Mouse (Mus musculus) hindbrain, embryonic 14.5 days (tissue): ENCODE data around the gene Gm7075. TPM values are rescaled to one million over a fixed set of nuclear protein-coding genes. Genes with fewer than 3 reads are reported as not detected.

Experiments used
- ATAC-seq: fragments of 200-750 bp; cut with Nextera tagmentation; 2 replicates; pipeline ENCODE4 v1.8.0; 2017; ENCODE audit warnings: moderate number of reproducible peaks, mild to moderate bottlenecking, moderate TSS enrichment, moderate library complexity; ENCODE audit not compliant: low FRiP score
- DNase-seq: peaks from one replicate; pipeline ENCODE4 v3.0.0-alpha.2; 2015; ENCODE audit warnings: low spot score
- H3K27ac ChIP-seq: fragments of 300-500 bp; sonication (generic); 2 replicates; pipeline ENCODE4 v1.5.1; 2014; ENCODE audit warnings: mild to moderate bottlenecking, moderate library complexity
- H3K27me3 ChIP-seq: fragments of 300-500 bp; sonication (generic); 2 replicates; pipeline ENCODE4 v1.6.1; 2014; ENCODE audit warnings: mild to moderate bottlenecking, low read length, mixed read lengths; ENCODE audit not compliant: control insufficient read depth, insufficient read depth
- H3K36me3 ChIP-seq: fragments of 300-500 bp; sonication (generic); replicated peaks from 2 replicates; pipeline ENCODE4 v1.6.1; 2014; ENCODE audit not compliant: control insufficient read depth, insufficient read depth
- H3K4me1 ChIP-seq: fragments of 300-500 bp; sonication (generic); replicated peaks from 2 replicates; pipeline ENCODE4 v1.6.1; 2014; ENCODE audit warnings: antibody characterized with exemption, low read length, mixed read lengths; ENCODE audit not compliant: control insufficient read depth, insufficient read depth
- H3K4me2 ChIP-seq: fragments of 300-500 bp; sonication (generic); replicated peaks from 2 replicates; pipeline ENCODE4 v1.6.1; 2014; ENCODE audit warnings: mild to moderate bottlenecking, moderate library complexity
- H3K4me3 ChIP-seq: fragments of 300-500 bp; sonication (generic); replicated peaks from 2 replicates; pipeline ENCODE4 v1.5.1; 2014; ENCODE audit warnings: mild to moderate bottlenecking, low read length
- H3K9ac ChIP-seq: fragments of 300-500 bp; sonication (generic); 2 replicates; pipeline ENCODE4 v1.6.1; 2014
- H3K9me3 ChIP-seq: fragments of 300-500 bp; sonication (generic); 2 replicates; pipeline ENCODE4 v1.6.1; 2016; ENCODE audit warnings: low read length; ENCODE audit not compliant: control insufficient read depth
- WGBS: fragments of 180-500 bp; shearing (Covaris S2); extraction: QIAGEN DNeasy Blood & Tissue Kit; methylation state at CpG from one replicate; pipeline ENCODE4 v1.1.7; 2014; 5-methylcytosine and 5-hydroxymethylcytosine counted together
- polyA plus RNA-seq: library from polyadenylated mRNA; unstranded; fragments of >200 nt; fragmentation: Nextera tagmentation; extraction: Ambion mirVana; gene quantifications from 2 replicates; pipeline ENCODE4 v1.2.1, GENCODE M21; 2014

The Gm7075 gene
- polyA plus RNA-seq, 1 experiment from 2014 or later = not detected

DNA sequence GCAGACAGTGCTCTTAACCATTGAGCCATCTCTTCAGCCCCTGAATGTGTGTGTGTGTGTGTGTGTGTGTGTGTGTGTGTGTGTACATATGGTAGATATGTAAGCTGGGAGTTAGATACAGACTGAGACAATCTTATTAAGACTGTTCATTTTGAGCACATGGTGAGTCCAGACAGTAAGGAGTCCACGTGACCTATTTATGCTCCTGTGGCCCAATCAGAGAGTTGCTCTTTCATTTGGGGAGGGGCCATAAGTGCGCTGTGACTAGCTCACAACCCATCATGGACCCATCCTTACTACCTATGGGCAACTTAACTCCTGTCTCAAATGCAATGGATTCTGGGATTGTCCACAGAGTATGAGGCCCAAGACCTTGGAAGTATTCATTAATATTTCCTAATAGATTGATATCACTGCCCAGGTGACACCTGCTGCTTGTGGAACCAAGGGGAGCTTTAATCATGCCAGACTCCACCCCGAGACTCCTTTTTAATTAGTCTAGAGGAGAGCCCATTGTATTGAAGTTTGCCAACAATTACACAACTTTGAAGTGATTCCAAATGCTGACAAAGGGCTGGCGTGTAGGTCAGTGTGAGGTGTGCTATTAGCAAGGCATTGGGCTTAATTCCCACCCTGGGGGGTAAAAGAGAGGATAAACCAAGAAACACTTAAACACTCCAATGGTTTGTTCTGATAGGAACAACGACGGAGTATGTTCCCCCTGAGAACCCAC lies 42.5 kb downstream of the Gm7075 start:
- peaks cover 8% of the 10 kb centered on the region for H3K4me1 ChIP-seq
- no peaks in the 10 kb centered on the region for H3K9me3 ChIP-seq
- no peak for ATAC-seq
- H3K27ac ChIP-seq = no peak overlapping the region
- H3K4me2 ChIP-seq = no peak overlapping the region
- no peaks in the 10 kb centered on the region for H3K36me3 ChIP-seq
- H3K27me3 ChIP-seq = peaks cover 9% of the 10 kb centered on the region
- no peak overlapping the region for H3K4me3 ChIP-seq
- no peak overlapping the region for H3K9ac ChIP-seq
- DNase-seq = no peak
- WGBS = 77% methylated on average over 6 of the region's 6 CpGs

DNA sequence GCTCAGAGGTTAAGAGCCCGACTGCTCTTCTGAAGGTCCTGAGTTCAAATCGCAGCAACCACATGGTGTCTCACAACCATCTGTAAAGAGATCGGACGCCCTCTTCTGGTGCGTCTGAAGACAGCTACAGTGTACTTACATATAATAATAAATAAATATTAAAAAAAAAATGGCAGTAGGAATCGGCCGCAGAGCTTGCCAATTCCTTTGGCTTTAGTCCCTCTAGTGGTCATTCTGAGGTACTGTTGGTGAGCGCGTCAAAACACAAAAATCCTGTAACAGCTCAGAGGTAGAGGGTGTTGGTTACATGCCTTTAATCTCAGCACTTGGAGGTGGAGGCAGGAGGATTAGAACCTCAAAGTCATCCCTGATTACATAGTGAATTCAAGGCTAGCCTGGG lies 44.1 kb downstream of the Gm7075 start:
- Histone ChIP-seq H3K27ac (no peak overlapping the region), H3K4me3 (no peak overlapping the region), H3K4me2 (no peak overlapping the region), H3K9ac (no peak overlapping the region), H3K4me1 (peaks cover 8% of the 10 kb centered on the region), H3K36me3 (no peaks in the 10 kb centered on the region), H3K9me3 (no peaks in the 10 kb centered on the region), H3K27me3 (peaks cover 9% of the 10 kb centered on the region)
- DNase-seq = peak; percentile 84
- 20% methylated on average over 9 of the region's 9 CpGs for WGBS
- peak; percentile 22; the same call in 1 of the 2 replicates for ATAC-seq

DNA sequence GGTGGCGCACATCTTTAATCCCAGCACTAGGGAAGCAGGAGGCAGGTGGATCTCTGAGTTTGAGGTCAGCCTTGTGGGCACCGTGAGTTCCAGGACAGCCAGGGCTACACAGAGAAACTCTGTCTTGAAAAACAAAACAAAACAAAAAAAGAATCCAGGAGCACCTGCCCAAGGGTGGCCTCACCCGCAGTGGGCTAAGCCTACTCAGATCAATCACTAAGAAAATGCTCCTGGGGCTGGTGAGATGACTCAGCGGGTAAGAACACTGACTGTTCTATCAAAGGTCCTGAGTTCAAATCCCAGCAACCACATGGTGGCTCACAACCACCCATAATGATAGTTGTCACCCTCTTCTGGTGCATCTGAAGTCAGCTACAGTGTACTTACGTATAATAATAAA lies 45.3 kb downstream of the Gm7075 start:
- WGBS = 85% methylated on average over 5 of the region's 5 CpGs
- ATAC-seq (no peak), DNase-seq (no peak)
- Histone ChIP-seq H3K36me3 (no peaks in the 10 kb centered on the region), H3K27ac (no peak overlapping the region), H3K4me3 (no peak overlapping the region), H3K9ac (no peak overlapping the region), H3K4me1 (peaks cover under 1% of the 10 kb centered on the region; the same call in 1 of the 2 replicates), H3K27me3 (peaks cover 9% of the 10 kb centered on the region), H3K4me2 (no peak overlapping the region), H3K9me3 (no peaks in the 10 kb centered on the region)

Other genes starting within 250 kb of the Gm7075 start
- 0.37 and 0.68 TPM in 2 replicates for gene Mypn, start 217.8 kb downstream of the Gm7075 start, polyA plus RNA-seq
- 30.9 and 31.5 TPM in 2 replicates for gene Herc4, start 178.0 kb downstream of the Gm7075 start, polyA plus RNA-seq
- 5.7 and 6.8 TPM in 2 replicates for gene Sirt1, start 40.1 kb downstream of the Gm7075 start, polyA plus RNA-seq
- 19.7 and 23.4 TPM in 2 replicates for gene Dnajc12, start 39.3 kb downstream of the Gm7075 start, polyA plus RNA-seq
- 2.9 and 4.1 TPM in 2 replicates for gene Ctnna3, start 8.3 kb upstream of the Gm7075 start, polyA plus RNA-seq